Mouse (Mus musculus) lung, postnatal 10 days (tissue): ENCODE measurements around the gene Lca5l.
A peak's percentile ranks its signal among the peaks of the same experiment; 100 is the strongest.

Experiments
- DNase-seq: peaks from one replicate; pipeline ENCODE4 v3.0.0; 2021

Lca5l gene

GRCm38 (mm10) chr16:96191531-96192506 is at the start of gene Lca5l:
Lca5l (minus strand) TSS chr16:96192271.
- peak; percentile 100 for DNase-seq

GRCm38 (mm10) chr16:96235366-96235970 is 43.4 kb upstream of the Lca5l start, which contains the start of gene B3galt5:
B3galt5 (plus strand) TSS chr16:96235801.
- no peak for DNase-seq

- no peak for DNase-seq
These were observed 41.9 kb upstream of the Lca5l start for GRCm38 (mm10) chr16:96233996-96234395.

GRCm38 (mm10) chr16:96231974-96232373 is 39.9 kb upstream of the Lca5l start:
- DNase-seq = no peak

- DNase-seq = no peak
These were observed 39.2 kb upstream of the Lca5l start for GRCm38 (mm10) chr16:96231251-96231650.

- peak; percentile 84 for DNase-seq
These were observed 38.3 kb upstream of the Lca5l start for GRCm38 (mm10) chr16:96230411-96230810.

- DNase-seq = no peak
These were observed 37.0 kb upstream of the Lca5l start for GRCm38 (mm10) chr16:96229044-96229555.

- DNase-seq = no peak
These were observed 36.4 kb upstream of the Lca5l start for GRCm38 (mm10) chr16:96228438-96228837.

- DNase-seq = no peak
These were observed 30.4 kb upstream of the Lca5l start for GRCm38 (mm10) chr16:96222452-96222851.

GRCm38 (mm10) chr16:96221959-96222358 is 29.9 kb upstream of the Lca5l start:
- no peak for DNase-seq

- DNase-seq = no peak
These were observed 29.4 kb upstream of the Lca5l start for GRCm38 (mm10) chr16:96221491-96221890.

GRCm38 (mm10) chr16:96213027-96213426 is 21.0 kb upstream of the Lca5l start:
- no peak for DNase-seq

GRCm38 (mm10) chr16:96210856-96211255 is 18.8 kb upstream of the Lca5l start:
- DNase-seq = no peak

GRCm38 (mm10) chr16:96209789-96210188 is 17.7 kb upstream of the Lca5l start:
- no peak for DNase-seq

- no peak for DNase-seq
These were observed 9.6 kb upstream of the Lca5l start for GRCm38 (mm10) chr16:96201485-96202232.

- DNase-seq = no peak
These were observed 8.6 kb upstream of the Lca5l start for GRCm38 (mm10) chr16:96200702-96201028.

GRCm38 (mm10) chr16:96199913-96200701 is 8.0 kb upstream of the Lca5l start, which contains the start of gene Sh3bgr:
Sh3bgr (plus strand) TSS chr16:96200450.
- DNase-seq = peak; percentile 83

- DNase-seq = no peak
These were observed 4.5 kb downstream of the Lca5l start for GRCm38 (mm10) chr16:96187619-96188018.

GRCm38 (mm10) chr16:96179156-96179555 is 12.9 kb downstream of the Lca5l start:
- DNase-seq = no peak

GRCm38 (mm10) chr16:96175399-96175798 is 16.7 kb downstream of the Lca5l start:
- peak; percentile 74 for DNase-seq

GRCm38 (mm10) chr16:96173648-96174047 is 18.4 kb downstream of the Lca5l start:
- no peak for DNase-seq

- DNase-seq = no peak
These were observed 23.2 kb downstream of the Lca5l start for GRCm38 (mm10) chr16:96168837-96169236.
